Mouse (Mus musculus) embryonic facial prominence, embryonic 13.5 days (tissue): Measurements from ENCODE around the gene Vmn1r87. TPM values are rescaled to one million over a fixed set of nuclear protein-coding genes. Genes with fewer than 3 reads are reported as not detected.
"Not testable (repeated sequence)": the region's sequence is repeated elsewhere in the genome, so short reads cannot be mapped to it uniquely, and the experiment has no call there.

Experiments used
- ATAC-seq: fragments of 200-750 bp; cut with Nextera tagmentation; 2 replicates; pipeline ENCODE4 v1.8.0; 2017; ENCODE audit warnings: low read depth; ENCODE audit not compliant: insufficient number of reproducible peaks, insufficient read depth, low FRiP score, low TSS enrichment
- H3K27ac ChIP-seq: fragments of 300-500 bp; sonication (generic); 2 replicates; pipeline ENCODE4 v1.5.1; 2015; ENCODE audit warnings: moderate library complexity, mild to moderate bottlenecking, inconsistent platforms
- H3K27me3 ChIP-seq: fragments of 300-500 bp; sonication (generic); 2 replicates; pipeline ENCODE4 v1.6.1; 2015; ENCODE audit warnings: mild to moderate bottlenecking, inconsistent platforms
- H3K36me3 ChIP-seq: fragments of 300-500 bp; sonication (generic); 2 replicates; pipeline ENCODE4 v1.6.1; 2015; ENCODE audit warnings: mild to moderate bottlenecking, inconsistent platforms
- H3K4me1 ChIP-seq: fragments of 300-500 bp; sonication (generic); 2 replicates; pipeline ENCODE4 v1.6.1; 2015; ENCODE audit warnings: inconsistent platforms
- H3K4me2 ChIP-seq: fragments of 300-500 bp; sonication (generic); 2 replicates; pipeline ENCODE4 v1.6.1; 2015; ENCODE audit warnings: moderate library complexity, mild to moderate bottlenecking, inconsistent platforms
- H3K4me3 ChIP-seq: fragments of 300-500 bp; sonication (generic); 2 replicates; pipeline ENCODE4 v1.5.1; 2015; ENCODE audit warnings: mild to moderate bottlenecking, inconsistent platforms
- H3K9ac ChIP-seq: fragments of 300-500 bp; sonication (generic); 2 replicates; pipeline ENCODE4 v1.6.1; 2015; ENCODE audit warnings: mild to moderate bottlenecking, inconsistent platforms
- H3K9me3 ChIP-seq: fragments of 300-500 bp; sonication (generic); 2 replicates; pipeline ENCODE4 v1.6.1; 2016; ENCODE audit warnings: inconsistent platforms
- WGBS: fragments of 180-500 bp; shearing (Covaris S2); methylation state at CpG from one replicate; pipeline ENCODE4 v1.1.7; 2015; ENCODE audit warnings: mixed read lengths; 5-methylcytosine and 5-hydroxymethylcytosine counted together
- polyA plus RNA-seq: library from polyadenylated mRNA; unstranded; fragments of >200 nt; fragmentation: Nextera tagmentation; extraction: Ambion mirVana; gene quantifications from 2 replicates; pipeline ENCODE4 v1.2.1, GENCODE M21; 2015

The Vmn1r87 gene
- polyA plus RNA-seq = not detected in 2 replicates

- no peaks in the 10 kb centered on the region for H3K9me3 ChIP-seq
- no peak for ATAC-seq
- H3K27ac ChIP-seq = no peak within 1 kb of the TSS
- H3K9ac ChIP-seq = no peak within 1 kb of the TSS
- no peak within 1 kb of the TSS for H3K4me3 ChIP-seq
- WGBS = 88% methylated on average over 1 of the region's 1 CpGs
- no peaks in the 10 kb centered on the region for H3K36me3 ChIP-seq
- no peaks in the 10 kb centered on the region for H3K27me3 ChIP-seq
- H3K4me2 ChIP-seq = no peak within 1 kb of the TSS
- H3K4me1 ChIP-seq = peaks cover 7% of the 10 kb centered on the region
Measured at GRCm38 (mm10) chr7:13140057-13140456, at the start of gene Vmn1r87. Vmn1r87 (minus strand) TSS chr7:13140157.

GRCm38 (mm10) chr7:13159268-13159667 lies 19.3 kb upstream of the Vmn1r87 start, which contains the start of gene Vmn1r88:
Vmn1r88 (plus strand) TSS chr7:13159568.
- no peak for ATAC-seq
- no peaks in the 10 kb centered on the region for H3K27me3 ChIP-seq

GRCm38 (mm10) chr7:13137340-13137739 lies 2.6 kb downstream of the Vmn1r87 start:
- ATAC-seq = no peak

More at GRCm38 (mm10) chr7:13159268-13159667, 19.3 kb upstream of the Vmn1r87 start, which contains the start of gene Vmn1r88:
- H3K4me1 ChIP-seq = no peaks in the 10 kb centered on the region
- no peak within 1 kb of the TSS for H3K9ac ChIP-seq
- no peak within 1 kb of the TSS for H3K4me2 ChIP-seq
- no peaks in the 10 kb centered on the region for H3K36me3 ChIP-seq
- H3K4me3 ChIP-seq = no peak within 1 kb of the TSS
- H3K27ac ChIP-seq = no peak within 1 kb of the TSS
- no peaks in the 10 kb centered on the region for H3K9me3 ChIP-seq

GRCm38 (mm10) chr7:13131856-13132255 lies 8.1 kb downstream of the Vmn1r87 start:
- H3K9ac ChIP-seq = no peak overlapping the region
- H3K27ac ChIP-seq = no peak overlapping the region
- no peaks in the 10 kb centered on the region for H3K4me1 ChIP-seq
- H3K9me3 ChIP-seq = no peaks in the 10 kb centered on the region
- H3K4me2 ChIP-seq = no peak overlapping the region
- H3K27me3 ChIP-seq = no peaks in the 10 kb centered on the region
- no peak overlapping the region for H3K4me3 ChIP-seq
- H3K36me3 ChIP-seq = no peaks in the 10 kb centered on the region
- no peak for ATAC-seq
- 89% methylated on average over 2 of the region's 2 CpGs for WGBS

More at GRCm38 (mm10) chr7:13137340-13137739, 2.6 kb downstream of the Vmn1r87 start:
- no peaks in the 10 kb centered on the region for H3K27me3 ChIP-seq
- H3K9ac ChIP-seq = no peak overlapping the region
- no peaks in the 10 kb centered on the region for H3K36me3 ChIP-seq
- H3K27ac ChIP-seq = 0 out of 2 replicates have a peak overlapping the region, but pooled peaks have one; percentile 4
- no peak overlapping the region for H3K4me2 ChIP-seq
- no peaks in the 10 kb centered on the region for H3K9me3 ChIP-seq
- H3K4me3 ChIP-seq = no peak overlapping the region
- H3K4me1 ChIP-seq = peaks cover 7% of the 10 kb centered on the region

GRCm38 (mm10) chr7:13123554-13124153 lies 16.3 kb downstream of the Vmn1r87 start:
- not testable (repeated sequence) for H3K4me1 ChIP-seq, H3K9ac ChIP-seq, H3K36me3 ChIP-seq, H3K27ac ChIP-seq, H3K9me3 ChIP-seq, H3K27me3 ChIP-seq
- Histone ChIP-seq H3K4me2 (peak overlapping the region; percentile 50), H3K4me3 (peak overlapping the region; percentile 29)
- ATAC-seq = peak; percentile 80; the same call in 1 of the 2 replicates
- 1% methylated on average over 26 of the region's 34 CpGs for WGBS

- no peak for ATAC-seq
Measured at GRCm38 (mm10) chr7:13119817-13120216, 20.1 kb downstream of the Vmn1r87 start, which contains the start of gene Vmn1r86. Vmn1r86 (minus strand) TSS chr7:13119917.

GRCm38 (mm10) chr7:13095073-13095472 lies 44.9 kb downstream of the Vmn1r87 start, which contains the start of gene Vmn1r85:
Vmn1r85 (minus strand) TSS chr7:13095173.
- H3K36me3 ChIP-seq = no peaks in the 10 kb centered on the region
- no peak within 1 kb of the TSS for H3K9ac ChIP-seq
- no peaks in the 10 kb centered on the region for H3K4me1 ChIP-seq
- no peak for ATAC-seq
- 66% methylated on average over 3 of the region's 3 CpGs for WGBS
- H3K27me3 ChIP-seq = no peaks in the 10 kb centered on the region
- no peaks in the 10 kb centered on the region for H3K9me3 ChIP-seq
- no peak within 1 kb of the TSS for H3K4me3 ChIP-seq
- no peak within 1 kb of the TSS for H3K27ac ChIP-seq
- no peak within 1 kb of the TSS for H3K4me2 ChIP-seq

More at GRCm38 (mm10) chr7:13119817-13120216, 20.1 kb downstream of the Vmn1r87 start, which contains the start of gene Vmn1r86:
- Histone ChIP-seq H3K4me1 (no peaks in the 10 kb centered on the region), H3K4me3 (no peak within 1 kb of the TSS), H3K4me2 (no peak within 1 kb of the TSS), H3K36me3 (no peaks in the 10 kb centered on the region), H3K27me3 (no peaks in the 10 kb centered on the region), H3K27ac (no peak within 1 kb of the TSS), H3K9me3 (no peaks in the 10 kb centered on the region), H3K9ac (no peak within 1 kb of the TSS)

Other genes with a start within 250 kb of the Vmn1r87 start
- 19.4 and 20.5 TPM in 2 replicates for gene Zscan22, start 242.3 kb downstream of the Vmn1r87 start, polyA plus RNA-seq
- gene Rps5, start 217.9 kb downstream of the Vmn1r87 start, polyA plus RNA-seq = 1,116 and 1,158 TPM in 2 replicates
- gene Rnf225, start 212.7 kb downstream of the Vmn1r87 start, polyA plus RNA-seq = 0.66 and 1.1 TPM in 2 replicates
- gene Zfp324, start 174.3 kb downstream of the Vmn1r87 start, polyA plus RNA-seq = 14.2 and 15.2 TPM in 2 replicates
- gene Zfp446, start 162.3 kb downstream of the Vmn1r87 start, polyA plus RNA-seq = 9.4 and 9.8 TPM in 2 replicates
- gene Slc27a5, start 142.0 kb downstream of the Vmn1r87 start, polyA plus RNA-seq = 0.11 and 0.47 TPM in 2 replicates
- 327 and 337 TPM in 2 replicates for gene Trim28, start 141.0 kb downstream of the Vmn1r87 start, polyA plus RNA-seq
- gene Zbtb45, start 130.1 kb downstream of the Vmn1r87 start, polyA plus RNA-seq = 27.1 and 27.2 TPM in 2 replicates
- 129 and 137 TPM in 2 replicates for gene Chmp2a, start 105.3 kb downstream of the Vmn1r87 start, polyA plus RNA-seq
- gene Ube2m, start 101.9 kb downstream of the Vmn1r87 start, polyA plus RNA-seq = 74.0 and 97.2 TPM in 2 replicates
- 4.1 and 4.4 TPM in 2 replicates for gene Mzf1, start 85.4 kb downstream of the Vmn1r87 start, polyA plus RNA-seq
- not detected in 2 replicates for gene Vmn1r85, start 45.0 kb downstream of the Vmn1r87 start, polyA plus RNA-seq
- not detected in 2 replicates for gene Vmn1r86, start 20.2 kb downstream of the Vmn1r87 start, polyA plus RNA-seq
- not detected in 2 replicates for gene Vmn1r88, start 19.4 kb upstream of the Vmn1r87 start, polyA plus RNA-seq
- not detected in 2 replicates for gene Vmn1r89, start 72.9 kb upstream of the Vmn1r87 start, polyA plus RNA-seq
- 121 and 134 TPM in 2 replicates for gene Lig1, start 137.1 kb upstream of the Vmn1r87 start, polyA plus RNA-seq
- 12.6 and 12.9 TPM in 2 replicates for gene Zswim9, start 138.6 kb upstream of the Vmn1r87 start, polyA plus RNA-seq
- 1.1 and 1.8 TPM in 2 replicates for gene Pla2g4c, start 184.5 kb upstream of the Vmn1r87 start, polyA plus RNA-seq